Mouse (Mus musculus): ENCODE measurements around the gene Olfr376.

The Olfr376 gene

DNA sequence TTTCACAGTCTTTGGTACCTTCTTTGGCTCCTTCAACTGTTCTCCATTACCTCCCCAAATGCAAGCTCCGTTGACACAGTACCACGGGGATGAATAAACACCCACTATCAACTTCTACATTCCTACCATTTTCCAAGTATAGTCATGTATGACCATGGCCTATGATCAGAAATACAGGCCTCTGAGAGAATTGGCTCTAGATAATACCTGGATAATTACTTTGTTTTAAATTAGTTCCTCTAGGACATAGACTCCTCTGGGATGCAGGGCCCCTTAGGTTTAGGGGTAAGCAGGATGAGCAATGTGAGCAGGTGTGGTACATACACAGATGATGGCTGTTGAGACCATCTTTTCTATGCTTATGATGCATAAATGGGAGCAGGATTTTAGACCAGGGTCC is at the start of gene Olfr376:
Gene Olfr376 (plus strand): TSS at position 301 of the 400 bp plus-strand sequence.
- DNase-seq (ENCODE audit: low spot score in 2 of 2) = no peak

DNA sequence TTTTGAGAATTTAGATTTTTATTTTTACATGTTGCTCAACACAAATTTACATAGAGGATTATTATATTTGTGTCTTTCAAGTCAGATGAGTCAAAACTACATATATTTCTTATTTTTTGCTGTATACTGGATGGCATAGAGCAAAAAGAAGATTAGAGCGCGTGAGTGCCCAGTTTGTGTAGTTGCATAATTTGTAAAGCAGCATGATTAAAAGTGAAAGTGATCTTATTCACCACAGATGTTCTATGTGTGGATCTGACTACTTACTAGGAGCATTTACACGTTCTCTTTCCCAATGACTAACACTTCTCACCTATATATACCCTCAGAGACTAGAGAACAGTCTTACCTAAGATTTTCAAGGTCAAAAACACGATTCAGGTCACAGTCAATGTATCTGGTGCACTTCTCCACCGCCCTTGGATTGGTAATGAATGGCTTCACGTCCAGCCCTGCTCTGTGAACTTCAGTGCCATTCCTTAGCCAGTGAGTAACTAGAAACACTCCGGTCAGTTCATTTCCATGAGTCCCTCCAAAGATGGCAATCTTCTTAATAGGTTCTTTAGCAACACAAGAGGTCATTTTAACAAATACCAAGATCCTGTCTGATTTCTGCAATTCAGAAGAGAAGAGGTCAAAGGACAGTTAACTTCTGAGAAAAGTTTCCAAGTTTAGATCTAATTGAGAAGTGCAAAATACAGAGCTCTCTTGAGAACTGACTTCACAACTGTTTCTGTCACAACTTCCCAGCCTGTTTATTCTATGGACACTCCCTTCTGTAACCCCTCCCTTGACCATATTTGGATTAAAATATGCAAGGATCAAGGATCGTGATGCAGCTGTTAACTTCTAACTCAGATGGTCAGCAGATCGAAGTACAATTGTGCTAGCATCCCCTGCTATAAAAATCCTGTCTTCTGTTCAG is 46.9 kb upstream of the Olfr376 start:
- no peak for DNase-seq (ENCODE audit: low spot score in 2 of 2)

DNA sequence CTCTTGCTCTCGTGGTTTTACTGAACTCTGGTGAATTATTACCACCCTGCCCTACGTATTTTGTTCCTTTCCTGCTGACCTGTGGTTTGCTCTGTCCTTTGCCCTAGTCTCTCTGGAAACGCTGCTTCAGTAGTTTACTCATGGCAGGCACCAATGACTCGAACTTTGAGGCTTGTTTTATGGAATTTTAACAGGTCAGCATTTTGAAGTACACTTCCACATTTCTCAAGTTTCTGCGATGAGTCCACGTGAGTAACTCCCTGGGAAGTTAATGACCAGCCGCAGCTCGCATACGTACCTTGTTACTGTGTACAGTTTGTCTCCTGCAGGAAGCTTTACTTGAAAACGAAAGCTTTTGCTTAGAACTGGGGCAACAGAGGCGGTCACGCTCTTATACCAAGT is 44.6 kb upstream of the Olfr376 start:
- DNase-seq (ENCODE audit: low spot score in 2 of 2) = no peak

DNA sequence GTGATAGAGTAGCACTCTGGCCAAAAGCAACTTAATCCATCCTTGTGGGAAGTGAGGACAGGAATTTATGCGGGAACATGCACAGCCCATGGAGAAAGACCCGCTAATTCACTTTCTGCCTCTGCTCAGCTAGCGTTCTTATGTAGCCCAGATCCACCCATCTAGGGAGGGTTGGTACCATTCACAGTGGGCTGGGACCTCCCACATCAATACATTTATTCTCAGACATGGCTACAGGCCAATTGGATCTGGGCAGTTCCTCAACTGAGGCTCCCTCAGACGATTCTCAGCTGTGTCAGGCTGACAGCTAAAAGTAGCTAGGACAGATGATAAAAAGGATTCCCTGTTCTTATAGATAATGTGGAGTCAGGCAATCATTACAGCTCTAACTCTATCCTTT is 43.7 kb upstream of the Olfr376 start:
- no peak for DNase-seq (ENCODE audit: low spot score in 2 of 2)

DNA sequence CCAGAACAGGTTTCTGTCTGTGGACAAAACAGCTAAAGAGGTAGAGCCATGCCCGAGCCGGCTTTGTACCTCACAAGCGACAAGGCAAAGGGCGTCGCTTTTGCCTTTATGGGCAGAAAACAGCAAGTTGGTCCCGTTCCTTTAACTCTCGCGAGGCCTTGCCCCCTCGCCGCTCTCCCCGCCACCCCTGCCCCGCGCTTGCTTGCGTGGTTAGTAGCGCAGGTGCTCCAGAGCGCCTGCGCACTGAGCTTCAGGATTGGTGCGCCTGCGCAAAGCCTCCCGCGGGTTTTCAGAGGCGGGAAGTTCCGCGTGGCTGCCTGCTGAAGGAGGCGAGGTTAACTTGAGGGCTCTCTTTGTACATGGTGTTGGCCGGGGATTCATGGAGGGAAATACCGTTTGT is 41.6 kb upstream of the Olfr376 start, which contains the start of the genes Aspa, Gm49340 and Spata22:
Gene Aspa (minus strand): TSS at position 155 of the 400 bp plus-strand sequence.
Gene Gm49340 (plus strand): TSS at position 300 of the 400 bp plus-strand sequence.
Gene Spata22 (plus strand): TSS at position 300 of the 400 bp plus-strand sequence.
- DNase-seq (ENCODE audit: low spot score in 2 of 2) = no peak

DNA sequence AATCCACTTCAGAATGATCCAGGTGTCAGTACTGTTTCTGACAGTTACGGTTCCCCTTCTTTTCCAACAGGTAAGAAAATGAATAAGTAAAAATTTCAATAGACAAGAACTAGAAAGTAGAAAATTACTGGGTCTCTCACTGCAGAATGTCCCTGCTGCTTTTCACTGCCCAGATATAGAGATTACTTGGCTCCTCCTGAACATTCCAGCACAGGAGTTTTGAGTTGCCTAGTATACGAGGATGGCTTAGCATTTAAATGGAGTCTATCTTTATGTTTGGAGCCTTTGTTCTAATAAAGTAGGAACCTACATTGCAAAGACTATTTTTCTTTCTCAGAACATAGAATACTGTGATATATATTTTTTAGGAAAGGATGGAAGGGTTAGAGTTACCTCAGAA is 37.7 kb upstream of the Olfr376 start:
- no peak for DNase-seq (ENCODE audit: low spot score in 2 of 2)

DNA sequence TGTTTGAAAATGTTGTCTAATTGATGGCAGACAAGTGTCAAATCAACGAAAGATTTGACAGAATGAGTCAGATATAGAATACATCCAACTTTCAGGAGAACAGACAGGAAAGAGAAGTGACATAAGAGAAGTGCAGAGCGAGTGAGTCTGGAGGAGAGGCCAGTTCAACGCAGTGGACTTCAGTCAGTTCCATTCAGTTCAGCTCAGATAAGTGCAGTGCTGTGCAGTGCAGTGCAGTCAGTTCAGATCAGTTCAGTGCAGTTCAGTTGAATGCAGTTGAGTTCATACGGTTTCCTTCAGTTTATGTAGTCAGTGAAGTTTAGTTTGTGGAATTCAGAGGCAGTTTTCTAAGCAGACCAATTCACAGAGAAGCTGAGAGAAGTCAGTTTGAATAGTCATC is 34.1 kb upstream of the Olfr376 start:
- DNase-seq (ENCODE audit: low spot score in 2 of 2) = no peak

DNA sequence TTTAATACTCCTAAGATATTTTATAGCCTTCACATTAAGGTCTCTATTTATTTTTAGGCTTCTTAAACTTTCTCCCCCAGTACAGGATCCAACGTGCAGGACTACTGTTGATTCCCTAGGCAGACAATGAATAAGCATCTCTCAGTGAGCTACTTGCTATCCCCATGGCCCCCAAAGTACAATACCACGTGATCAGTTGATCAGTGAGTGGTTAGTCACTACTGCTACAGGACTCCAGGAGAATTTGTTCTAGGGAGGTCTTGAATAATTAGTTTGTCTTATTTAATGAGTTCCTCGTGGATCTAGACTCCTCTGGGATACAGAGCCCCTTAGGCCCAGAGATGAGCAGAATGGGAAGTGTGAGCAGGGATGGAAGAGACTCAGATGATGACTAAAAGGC is 20.6 kb upstream of the Olfr376 start, which contains the start of gene Olfr20:
Gene Olfr20 (plus strand): TSS at position 301 of the 400 bp plus-strand sequence.
- DNase-seq (ENCODE audit: low spot score in 2 of 2) = no peak

DNA sequence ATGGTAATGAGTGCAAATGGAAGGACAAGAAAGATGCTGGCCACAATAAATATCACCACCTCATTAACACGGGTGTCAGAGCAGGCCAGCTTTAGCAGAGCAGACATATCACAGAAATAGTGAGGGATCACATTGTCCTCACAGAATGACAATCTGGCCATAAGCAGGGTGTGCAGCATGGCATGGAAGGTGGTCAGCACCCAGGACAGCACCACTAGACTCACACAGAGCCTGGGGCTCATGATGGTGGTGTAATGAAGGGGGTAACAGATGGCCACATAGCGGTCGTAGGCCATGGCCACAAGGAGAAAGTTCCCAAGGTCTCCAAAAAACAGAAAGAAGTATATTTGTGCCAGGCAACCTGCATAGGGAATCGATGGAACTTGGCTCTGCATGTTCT is 24.3 kb downstream of the Olfr376 start:
- no peak for DNase-seq (ENCODE audit: low spot score in 2 of 2)

DNA sequence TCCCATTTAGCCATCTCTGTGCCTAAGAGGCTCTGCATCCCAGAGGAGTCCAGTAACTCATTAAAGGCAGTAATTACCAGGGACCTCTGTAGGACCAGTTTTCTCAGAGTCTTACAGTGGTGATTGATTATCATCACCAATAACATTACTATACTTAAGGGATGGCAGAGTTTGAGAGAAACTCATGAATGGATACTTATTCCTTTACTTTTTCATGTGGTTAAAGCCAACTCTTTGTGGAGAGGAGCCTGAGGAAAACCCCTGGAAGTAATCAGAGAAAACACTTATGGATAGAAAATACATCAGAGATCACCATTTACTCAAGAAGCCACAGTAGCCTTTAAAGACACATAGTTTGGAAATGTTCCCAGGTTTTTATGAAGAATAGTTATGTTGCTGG is 28.5 kb downstream of the Olfr376 start, which contains the start of gene Olfr1:
Gene Olfr1 (minus strand): TSS at position 101 of the 400 bp plus-strand sequence.
- no peak for DNase-seq (ENCODE audit: low spot score in 2 of 2)

Measured in thymus, postnatal 10 days (tissue).